Mouse (Mus musculus) small intestine, adult 2 months (tissue): ENCODE data around the gene Wdhd1.

Experiments used
- CTCF ChIP-seq: fragments of 200-500 bp; IDR thresholded peaks from 2 replicates; pipeline ENCODE4 v1.5.1; 2012; ENCODE audit warnings: low read depth, mild to moderate bottlenecking, control low read depth, inconsistent platforms, low read length, moderate library complexity, mixed read lengths; ENCODE audit not compliant: insufficient replicate concordance, insufficient read length; ENCODE audit errors: extremely low read depth
- POLR2A ChIP-seq: fragments of 200-500 bp; IDR thresholded peaks from 2 replicates; pipeline ENCODE4 v1.6.1; 2012; ENCODE audit warnings: low read depth, mild to moderate bottlenecking, control low read depth, inconsistent platforms, low read length, moderate library complexity

DNA sequence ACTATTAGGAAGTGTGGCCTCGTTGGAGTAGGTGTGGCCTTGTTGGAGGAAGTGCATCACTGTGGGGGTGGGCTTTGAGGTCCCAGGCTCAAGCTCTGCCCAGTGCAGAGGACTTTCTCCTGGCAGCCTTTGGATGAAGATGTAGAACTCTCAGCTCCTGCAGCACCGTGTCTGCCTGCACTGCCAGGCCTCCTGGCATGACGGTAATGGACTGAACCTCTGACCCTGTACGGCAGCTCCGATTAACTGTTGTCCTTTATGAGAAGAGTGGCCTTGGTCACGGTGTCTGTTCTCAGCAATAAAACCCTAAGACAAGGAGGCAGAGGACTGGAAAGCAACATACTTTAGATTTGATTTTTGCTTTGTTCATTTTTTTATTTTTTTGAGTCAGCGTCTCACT, 40.2 kb downstream of the Wdhd1 start:
- no peak for TF ChIP-seq CTCF
- no peak for TF ChIP-seq POLR2A
